Mouse (Mus musculus): ENCODE data around the gene Nup107.

DNA sequence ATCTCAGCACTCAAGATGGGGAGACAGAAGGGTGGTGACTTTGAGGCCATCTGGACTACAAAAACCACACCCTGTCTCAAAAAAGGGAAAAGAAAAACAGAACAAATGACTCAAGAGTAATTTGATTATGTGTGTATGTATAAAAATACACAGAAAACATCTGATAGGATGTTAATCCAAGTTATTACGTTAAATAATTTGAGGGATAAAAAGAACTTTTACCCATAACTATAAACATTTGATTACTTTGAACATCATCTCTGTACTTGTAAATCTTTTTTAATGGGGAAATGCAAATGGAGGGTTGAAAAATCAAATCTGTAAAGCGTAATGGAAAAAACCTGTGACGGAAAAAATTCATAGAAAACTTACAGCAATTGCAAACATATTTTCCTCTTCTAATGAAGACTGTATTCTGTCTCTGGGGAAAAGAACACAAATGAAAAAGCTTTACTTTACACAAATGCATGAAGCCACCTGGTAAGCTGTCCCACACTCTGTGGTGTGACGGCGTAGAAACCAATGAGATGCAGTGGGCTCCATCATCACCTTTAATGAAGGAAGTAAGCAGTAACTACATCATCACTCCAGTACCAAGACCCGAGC lies 12.1 kb downstream of the Nup107 start:
- no peak for TF ChIP-seq GATA1 (IDR thresholded peaks at IDR 0.05; ENCODE audit: low read length)
- TF ChIP-seq TAL1 (IDR thresholded peaks at IDR 0.05; ENCODE audit: low read length): no peak

Measured in erythroblast, embryonic 14.5 days (primary cell).